ENCODE assay signal across 9 mouse cellular contexts in the genomic region with DNA sequence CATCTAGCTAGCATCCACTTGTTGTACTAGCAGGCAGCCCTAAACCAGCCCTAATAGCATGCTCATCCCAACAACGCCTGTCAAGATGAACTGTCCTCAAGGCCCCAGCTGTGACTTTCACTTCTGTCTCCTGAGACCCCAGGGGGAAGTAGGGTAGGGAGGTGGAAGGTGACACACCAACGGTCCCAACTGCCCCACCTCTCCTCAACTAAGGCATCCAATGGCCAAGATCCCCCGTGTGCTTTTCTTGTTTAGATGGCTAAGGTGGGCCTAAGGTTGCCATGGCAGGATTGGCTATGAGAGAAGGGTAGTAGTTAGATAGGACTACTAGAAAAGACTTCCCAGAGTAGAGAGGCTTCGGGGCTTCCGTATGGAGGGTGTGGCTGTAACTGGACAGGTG. TPM values are rescaled to one million over a fixed set of nuclear protein-coding genes. Genes with fewer than 3 reads are reported as not detected.
DNase-seq lines count a peak whose midpoint lies in the region; ATAC-seq lines count a peak whose summit lies in the region.
"Had no signal": no experiment of that assay in that cellular context is flagged by ENCODE, and none has a peak within 500 bp of the region (broad histone marks: within the 10 kb centered on the region; RNA-seq: fewer than 3 reads in every experiment).

No protein-coding gene starts in this region.

- no peaks in the 10 kb centered on the region for H3K27me3 ChIP-seq in heart, embryonic 10.5 days (ENCODE audit: insufficient read depth, poor library complexity, severe bottlenecking)
- no peaks in the 10 kb centered on the region for H3K27me3 ChIP-seq in embryonic facial prominence, embryonic 14.5 days (replicated peaks; ENCODE audit: control insufficient read depth, insufficient read depth, low read length)
- no peaks in the 10 kb centered on the region for H3K27me3 ChIP-seq in megakaryocyte, embryonic 14.5 days (replicated peaks)

- H3K9ac ChIP-seq in embryonic facial prominence, embryonic 14.5 days (ENCODE audit: low read depth, low read length), result no peak overlapping the region

- peak overlapping the region; percentile 52 for H3K4me3 ChIP-seq in heart, embryonic 10.5 days
- H3K4me3 ChIP-seq in embryonic facial prominence, embryonic 14.5 days (ENCODE audit: low read depth, low read length), result no peak overlapping the region
- H3K4me3 ChIP-seq in megakaryocyte, embryonic 14.5 days (replicated peaks), result peak overlapping the region; percentile 87

- H3K4me2 ChIP-seq in embryonic facial prominence, embryonic 14.5 days (ENCODE audit: low read depth, low read length), result no peak overlapping the region
- H3K4me2 ChIP-seq: midbrain, embryonic 11.5 days had no signal

- no peaks in the 10 kb centered on the region for H3K9me3 ChIP-seq in heart, embryonic 10.5 days
- H3K9me3 ChIP-seq in embryonic facial prominence, embryonic 14.5 days (ENCODE audit: control insufficient read depth, low read length), result no peaks in the 10 kb centered on the region
- H3K9me3 ChIP-seq in megakaryocyte, embryonic 14.5 days, result no peaks in the 10 kb centered on the region

- H3K4me1 ChIP-seq in heart, embryonic 10.5 days, result peaks cover 97% of the 10 kb centered on the region
- peaks cover 62% of the 10 kb centered on the region for H3K4me1 ChIP-seq in embryonic facial prominence, embryonic 14.5 days (ENCODE audit: control insufficient read depth, insufficient read depth, low read length)
- peaks cover 100% of the 10 kb centered on the region for H3K4me1 ChIP-seq in megakaryocyte, embryonic 14.5 days

- 81% methylated on average over 5 of the region's 5 CpGs for WGBS in heart, embryonic 10.5 days
- WGBS in embryonic facial prominence, embryonic 14.5 days, result 87% methylated on average over 5 of the region's 5 CpGs

- DNase-seq in heart, embryonic 10.5 days (ENCODE audit: low spot score), result no peak
- DNase-seq in heart, adult 18-20 months, result no peak
- peak; percentile 78 to 84 for DNase-seq in B cell, adult 2 months
- no peak for DNase-seq in embryonic facial prominence, embryonic 14.5 days (ENCODE audit: low spot score)
- DNase-seq in embryo, embryonic 9.5 days (ENCODE audit: extremely low spot score), result no peak
- no peak for DNase-seq in embryo, embryonic 10.5 days (ENCODE audit: low spot score)
- no peak for DNase-seq in testis, postnatal 14 days (ENCODE audit: low spot score)

- H3K27ac ChIP-seq in heart, embryonic 10.5 days, result peak overlapping the region; percentile 95
- 0 out of 2 replicates have a peak overlapping the region, but pooled peaks have one; percentile 71 for H3K27ac ChIP-seq in embryonic facial prominence, embryonic 14.5 days (replicated peaks; ENCODE audit: low read depth, low read length)

- no peak for ATAC-seq in embryonic facial prominence, embryonic 14.5 days (ENCODE audit: low read depth)

- peaks cover 13% of the 10 kb centered on the region for H3K36me3 ChIP-seq in heart, embryonic 10.5 days
- H3K36me3 ChIP-seq in embryonic facial prominence, embryonic 14.5 days (ENCODE audit: control insufficient read depth, insufficient read depth, low read length), result 0 out of 2 replicates have a peak, but pooled peaks cover 4% of the 10 kb centered on the region
- peaks cover 63% of the 10 kb centered on the region for H3K36me3 ChIP-seq in megakaryocyte, embryonic 14.5 days (replicated peaks; ENCODE audit: low read length)

RNA-seq across cellular contexts. Expression of a gene that starts 6.2 kb away (rescaled TPM):
- 35.8 and 47.3 TPM in 2 replicates for polyA plus RNA-seq in heart, embryonic 10.5 days (2016; fragmentation: Nextera tagmentation; extraction: Ambion mirVana)
- total RNA-seq in heart, adult 18-20 months (2021), result 100 to 1,000 TPM; 120 TPM
- 36.8 and 41.7 TPM in 2 replicates for polyA plus RNA-seq in embryonic facial prominence, embryonic 14.5 days (2014; fragmentation: Nextera tagmentation; extraction: Ambion mirVana)
- polyA plus RNA-seq in megakaryocyte, embryonic 14.5 days (2012; ENCODE audit: insufficient read depth, low replicate concordance), result 60.2 and 145 TPM in 2 replicates

Comparison
In these comparisons a context has a peak if more than half of its experiments do, and no peak if none do; other contexts are left out.
1. DNase-seq: peak in B cell, adult 2 months (2 of 2); none in heart, embryonic 10.5 days (single experiment), heart, adult 18-20 months (0 of 2), embryonic facial prominence, embryonic 14.5 days (single experiment), embryo, embryonic 9.5 days (single experiment), embryo, embryonic 10.5 days (single experiment) and testis, postnatal 14 days (single experiment).